Mouse (Mus musculus) common myeloid progenitor, adult 5-6 weeks (primary cell): ENCODE results near the gene Pcdh18. TPM values are rescaled to one million over a fixed set of nuclear protein-coding genes. Genes with fewer than 3 reads are reported as not detected.

ENCODE experiments used
- ATAC-seq: replicated peaks from 2 replicates; pipeline ENCODE4 v1.8.0; 2016; ENCODE audit warnings: low read depth, mild to moderate bottlenecking, moderate TSS enrichment, inconsistent platforms; ENCODE audit not compliant: poor library complexity, severe bottlenecking
- total RNA-seq: library from RNA; stranded (forward); fragments of 200-1000, 187-1606 nt; gene quantifications from 2 replicates; pipeline ENCODE4 v1.2.3, GENCODE M21; 2017

Gene Pcdh18
- not detected in 2 replicates for total RNA-seq

DNA sequence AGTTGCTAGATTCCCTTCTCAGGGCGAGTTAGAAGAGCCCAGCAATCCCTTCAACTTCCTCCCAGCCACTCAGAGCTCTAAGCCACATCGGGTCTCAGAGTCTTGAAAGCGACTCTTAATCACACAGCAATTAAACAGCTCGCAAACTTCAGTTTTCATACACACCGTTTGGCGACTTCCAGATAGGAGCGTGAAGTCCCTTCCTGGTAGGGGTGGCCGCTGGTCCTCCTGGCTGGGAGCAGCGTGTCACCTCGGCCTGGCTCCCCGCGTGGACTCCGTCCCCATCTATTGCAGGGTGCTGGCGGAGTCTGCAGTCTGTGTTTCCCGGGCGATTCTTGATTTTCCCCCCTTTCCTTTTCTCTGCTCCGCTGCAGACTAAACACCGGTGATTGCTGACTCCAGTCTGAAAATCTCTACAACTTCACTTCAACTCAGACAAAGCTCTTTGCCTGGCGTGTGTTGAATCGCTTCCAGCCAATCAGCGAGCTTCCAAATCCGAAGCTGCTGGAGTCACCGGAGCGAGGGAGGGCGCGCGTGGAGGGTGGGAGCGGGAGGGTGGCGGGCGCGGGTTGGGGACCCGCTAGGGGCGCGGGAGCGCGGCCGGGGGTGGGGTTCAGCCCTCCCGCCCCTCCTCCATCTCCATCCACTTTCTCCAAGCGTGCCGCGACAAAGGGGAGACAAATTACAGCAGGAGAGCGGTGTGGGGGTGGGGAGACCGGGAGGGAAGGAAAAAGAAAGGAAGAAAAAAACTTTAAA lies at the start of gene Pcdh18:
Gene Pcdh18, minus strand, starts transcription at position 456 of the 756 bp plus-strand sequence.
- 0 out of 2 replicates have a peak, but pooled peaks have one; percentile 15 for ATAC-seq

DNA sequence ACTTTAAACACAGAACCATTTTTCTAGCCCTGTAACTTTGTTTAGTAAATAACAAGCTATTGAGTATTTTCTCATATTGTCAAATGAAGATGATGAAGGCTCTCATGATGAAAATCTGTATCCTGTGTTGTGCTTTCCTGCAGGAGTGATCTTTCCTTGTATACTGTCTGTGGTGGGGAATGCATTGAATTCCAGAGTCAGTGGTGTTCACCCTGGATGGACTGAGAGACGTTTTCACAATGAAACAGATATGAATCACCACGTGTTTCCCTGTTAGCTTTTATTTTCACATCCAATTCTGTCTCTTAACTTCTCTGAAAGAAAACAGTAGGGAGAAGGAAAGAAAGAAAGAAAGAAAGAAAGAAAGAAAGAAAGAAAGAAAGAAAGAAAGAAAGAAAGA lies 49.7 kb upstream of the Pcdh18 start:
- ATAC-seq: no peak

- ATAC-seq: no peak
These were observed 48.4 kb upstream of the Pcdh18 start for GRCm38 (mm10) chr3:49805511-49805910.

DNA sequence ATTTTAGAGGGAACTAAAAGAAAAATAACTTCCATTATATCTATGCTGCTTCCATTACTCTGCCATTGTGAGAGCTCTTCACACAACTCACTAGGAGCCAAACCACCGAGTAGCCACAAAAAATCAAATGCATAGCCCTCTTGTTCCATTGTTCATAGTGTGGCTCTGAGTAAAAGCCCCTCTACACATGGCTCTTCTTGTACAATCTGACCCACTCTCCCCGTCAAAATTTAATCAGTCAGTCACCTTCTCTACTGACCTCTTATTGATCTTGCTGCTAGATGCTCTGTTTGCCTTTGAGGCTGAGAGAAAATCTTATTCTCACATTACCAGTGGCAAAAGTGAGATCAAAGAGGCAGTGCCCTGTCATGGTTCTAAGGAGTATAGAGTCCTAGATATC lies 31.2 kb upstream of the Pcdh18 start:
- ATAC-seq: no peak

DNA sequence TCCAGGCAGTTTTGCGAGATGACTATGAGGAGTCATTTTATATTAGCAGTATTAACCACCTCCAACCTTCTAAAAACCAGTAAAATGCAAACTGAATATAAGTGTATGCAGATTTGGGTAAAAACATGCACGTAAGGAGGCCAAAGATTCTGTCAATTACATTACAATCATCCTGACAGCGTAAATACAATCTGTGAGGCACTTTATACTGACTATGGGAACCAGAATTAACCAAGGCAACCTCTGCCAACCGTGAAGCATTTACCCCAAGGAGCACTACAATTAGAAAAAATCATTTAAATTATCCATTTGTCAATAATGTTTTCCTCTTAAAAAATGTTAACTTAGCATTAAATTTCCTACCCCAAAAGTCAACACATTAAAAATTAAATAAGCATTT lies 30.6 kb upstream of the Pcdh18 start:
- ATAC-seq: no peak

DNA sequence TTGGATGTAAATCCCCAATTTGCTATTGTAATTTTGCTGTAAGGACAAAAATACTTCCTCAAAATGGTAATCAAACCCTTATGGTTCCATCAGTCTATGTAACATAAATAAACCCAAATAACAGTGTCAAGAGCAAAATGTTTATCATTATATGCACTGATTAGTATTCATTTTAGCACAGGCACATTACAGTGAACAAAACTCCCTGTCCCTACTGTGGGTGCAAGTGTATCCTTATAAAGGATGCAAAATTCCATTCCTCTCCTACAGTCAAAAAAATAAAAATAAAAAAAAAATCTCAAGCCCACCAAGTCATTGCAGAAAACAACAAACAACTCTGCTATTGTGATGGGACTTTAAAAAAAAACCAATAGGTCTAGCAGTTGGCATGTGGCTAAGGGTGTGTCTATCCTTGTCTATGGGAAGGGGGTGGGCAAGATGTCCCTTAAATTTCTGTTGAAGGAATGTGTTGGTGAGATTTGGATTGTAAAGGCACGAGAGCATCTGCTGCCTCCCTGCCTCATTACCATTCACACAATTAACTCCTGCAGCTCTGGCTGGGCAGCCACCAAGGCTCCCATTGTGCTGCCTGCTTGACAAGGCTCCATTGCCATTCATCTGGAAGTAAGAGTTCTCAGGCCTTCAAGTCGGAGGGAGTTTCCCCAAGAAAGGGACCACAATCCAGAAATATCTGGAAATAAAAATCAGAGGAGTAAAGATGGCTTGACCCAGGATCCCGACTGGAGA lies 12.0 kb upstream of the Pcdh18 start:
- ATAC-seq: no peak

- ATAC-seq: no peak
These were observed 5.6 kb upstream of the Pcdh18 start for GRCm38 (mm10) chr3:49762711-49763110.

GRCm38 (mm10) chr3:49761971-49762370 lies 4.8 kb upstream of the Pcdh18 start:
- no peak for ATAC-seq

- no peak for ATAC-seq
These were observed 498 bp upstream of the Pcdh18 start for GRCm38 (mm10) chr3:49757626-49758019.

GRCm38 (mm10) chr3:49755986-49756845 lies 909 bp downstream of the Pcdh18 start:
- no peak for ATAC-seq

- ATAC-seq: no peak
These were observed 4.4 kb downstream of the Pcdh18 start for GRCm38 (mm10) chr3:49752766-49753165.

DNA sequence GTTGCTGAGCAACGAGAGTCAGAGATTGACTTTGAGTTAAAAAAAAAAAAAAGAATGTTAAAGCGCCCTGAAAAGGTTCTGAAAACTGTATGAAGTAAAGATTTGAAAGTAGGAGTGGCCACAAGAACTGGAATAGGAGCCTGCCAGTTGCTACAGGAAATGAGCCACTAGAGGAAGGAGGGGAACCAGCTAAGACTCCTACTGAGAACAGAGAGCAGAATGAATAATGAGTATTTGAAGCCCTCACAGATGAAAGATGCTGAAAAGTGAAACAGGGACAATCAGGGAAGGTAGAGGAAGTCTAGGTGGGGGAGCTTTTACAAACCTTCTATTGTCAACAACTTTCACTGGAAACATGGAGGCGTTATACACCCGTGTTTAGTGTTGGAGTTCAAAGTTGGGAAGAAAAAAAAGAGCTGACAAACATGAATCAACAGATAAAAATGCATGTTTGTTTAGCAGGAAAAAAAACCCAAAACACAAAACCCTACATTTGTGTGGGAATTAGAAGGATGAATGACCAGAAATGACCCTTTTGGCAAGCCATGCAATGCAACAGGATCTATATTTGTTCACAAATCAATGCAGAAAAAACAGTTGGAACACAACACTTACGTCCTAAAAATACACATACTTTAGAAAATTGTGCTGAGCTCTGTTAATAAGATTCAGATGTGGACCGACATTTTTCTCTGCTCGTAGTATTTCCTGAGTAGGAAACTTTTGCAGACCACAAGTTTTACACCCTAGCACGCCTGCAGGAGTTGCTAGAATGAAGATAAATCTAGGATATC lies 7.4 kb downstream of the Pcdh18 start:
- no peak for ATAC-seq

DNA sequence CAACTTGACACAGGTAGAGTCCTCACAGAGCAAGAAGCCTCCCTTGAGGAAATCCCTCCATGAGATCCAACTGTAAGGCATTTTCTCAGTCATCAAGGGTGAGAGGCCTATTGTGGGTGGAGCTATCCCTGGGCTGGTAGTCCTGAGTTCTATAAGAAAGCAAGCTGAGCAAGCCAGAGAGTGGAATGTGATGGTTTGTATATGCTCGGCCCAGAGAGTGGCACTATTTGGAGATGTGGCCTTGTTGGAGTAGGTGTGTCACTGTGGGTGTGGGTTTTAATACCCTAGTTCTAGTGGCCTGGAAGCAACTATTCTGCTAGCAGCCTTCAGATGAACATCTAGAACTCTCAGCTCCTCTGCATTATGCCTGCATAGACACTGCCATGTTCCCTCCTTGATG lies 9.1 kb downstream of the Pcdh18 start:
- ATAC-seq: no peak

DNA sequence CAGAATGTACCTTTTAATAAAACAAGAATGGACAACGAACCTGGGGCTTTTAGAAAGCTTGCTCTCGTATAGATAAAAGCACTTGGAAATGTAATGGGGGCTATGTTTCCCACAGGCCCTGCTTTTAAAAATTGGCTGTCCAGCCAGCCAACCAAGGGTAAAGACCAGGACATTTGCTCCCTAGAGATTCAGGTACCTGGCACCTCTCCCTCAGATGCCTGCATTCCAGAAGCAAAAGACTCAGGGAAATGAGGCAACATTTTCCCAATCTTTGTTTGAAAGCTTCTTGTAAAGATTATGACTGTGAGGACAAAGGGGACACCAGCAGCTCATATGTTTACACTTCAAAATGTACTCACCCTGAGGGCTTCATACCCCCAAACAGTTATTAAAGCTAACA lies 18.1 kb downstream of the Pcdh18 start:
- ATAC-seq: no peak

GRCm38 (mm10) chr3:49738531-49738930 lies 18.6 kb downstream of the Pcdh18 start:
- no peak for ATAC-seq

- no peak for ATAC-seq
These were observed 50.6 kb downstream of the Pcdh18 start for GRCm38 (mm10) chr3:49706503-49706902.

- ATAC-seq: no peak
These were observed 57.2 kb downstream of the Pcdh18 start for GRCm38 (mm10) chr3:49699951-49700350.
